Mouse (Mus musculus): ENCODE data around the gene Hes3. TPM values are rescaled to one million over a fixed set of nuclear protein-coding genes. Genes with fewer than 3 reads are reported as not detected.
A peak's percentile ranks its signal among the peaks of the same experiment; 100 is the strongest.

Hes3 gene
- polyA plus RNA-seq, 1 experiment from 2014 or later: 9.2 TPM

- peaks cover 18% of the 10 kb centered on the region for H3K36me3 ChIP-seq
- peak; percentile 39 for DNase-seq (ENCODE audit: low spot score)
- peak overlapping the region; percentile 89 for H3K27ac ChIP-seq
- no peak overlapping the region for H3K4me3 ChIP-seq
- no peaks in the 10 kb centered on the region for H3K9me3 ChIP-seq
- peaks cover 77% of the 10 kb centered on the region for H3K27me3 ChIP-seq (ENCODE audit: insufficient read depth, poor library complexity, severe bottlenecking)
- peaks cover 90% of the 10 kb centered on the region for H3K4me1 ChIP-seq (replicated peaks)
- 38% methylated on average over 9 of the region's 9 CpGs for WGBS
Measured at GRCm38 (mm10) chr4:152272449-152273049, 18.9 kb downstream of the Hes3 start.

- peaks cover 72% of the 10 kb centered on the region for H3K27me3 ChIP-seq (ENCODE audit: insufficient read depth, poor library complexity, severe bottlenecking)
Measured at GRCm38 (mm10) chr4:152272006-152272405, 19.5 kb downstream of the Hes3 start.

GRCm38 (mm10) chr4:152271334-152271733 is 20.1 kb downstream of the Hes3 start:
- H3K9me3 ChIP-seq: no peaks in the 10 kb centered on the region
- 0 out of 2 replicates have a peak overlapping the region, but pooled peaks have one; percentile 41 for H3K27ac ChIP-seq
- H3K4me3 ChIP-seq: no peak overlapping the region
- peaks cover 65% of the 10 kb centered on the region for H3K27me3 ChIP-seq (ENCODE audit: insufficient read depth, poor library complexity, severe bottlenecking)
- H3K4me1 ChIP-seq (replicated peaks): peaks cover 87% of the 10 kb centered on the region
- peaks cover 19% of the 10 kb centered on the region for H3K36me3 ChIP-seq
- WGBS: 93% methylated on average over 11 of the region's 11 CpGs
- DNase-seq (ENCODE audit: low spot score): no peak

More at GRCm38 (mm10) chr4:152272006-152272405, 19.5 kb downstream of the Hes3 start:
- Histone ChIP-seq H3K36me3 (peaks cover 19% of the 10 kb centered on the region), H3K9me3 (no peaks in the 10 kb centered on the region), H3K4me3 (no peak overlapping the region), H3K27ac (no peak overlapping the region), H3K4me1 (replicated peaks) (peaks cover 92% of the 10 kb centered on the region)
- 69% methylated on average over 7 of the region's 7 CpGs for WGBS
- no peak for DNase-seq (ENCODE audit: low spot score)

GRCm38 (mm10) chr4:152270599-152270998 is 20.9 kb downstream of the Hes3 start:
- no peak for DNase-seq (ENCODE audit: low spot score)
- no peak overlapping the region for H3K4me3 ChIP-seq
- 79% methylated on average over 9 of the region's 9 CpGs for WGBS
- H3K27me3 ChIP-seq (ENCODE audit: insufficient read depth, poor library complexity, severe bottlenecking): peaks cover 58% of the 10 kb centered on the region
- H3K4me1 ChIP-seq (replicated peaks): peaks cover 88% of the 10 kb centered on the region
- peaks cover 19% of the 10 kb centered on the region for H3K36me3 ChIP-seq
- no peaks in the 10 kb centered on the region for H3K9me3 ChIP-seq
- H3K27ac ChIP-seq: no peak overlapping the region

GRCm38 (mm10) chr4:152269967-152270366 is 21.5 kb downstream of the Hes3 start:
- DNase-seq (ENCODE audit: low spot score): no peak
- H3K27ac ChIP-seq: no peak overlapping the region
- H3K9me3 ChIP-seq: no peaks in the 10 kb centered on the region
- H3K27me3 ChIP-seq (ENCODE audit: insufficient read depth, poor library complexity, severe bottlenecking): peaks cover 51% of the 10 kb centered on the region
- WGBS: 90% methylated on average over 13 of the region's 13 CpGs
- peaks cover 84% of the 10 kb centered on the region for H3K4me1 ChIP-seq (replicated peaks)
- H3K4me3 ChIP-seq: no peak overlapping the region
- H3K36me3 ChIP-seq: peaks cover 20% of the 10 kb centered on the region

GRCm38 (mm10) chr4:152267748-152268369 is 23.6 kb downstream of the Hes3 start:
- no peak overlapping the region; the same call in 1 of the 2 replicates for H3K27ac ChIP-seq
- no peaks in the 10 kb centered on the region for H3K9me3 ChIP-seq
- peaks cover 83% of the 10 kb centered on the region for H3K4me1 ChIP-seq (replicated peaks)
- H3K4me3 ChIP-seq: no peak overlapping the region
- DNase-seq (ENCODE audit: low spot score): no peak
- peaks cover 30% of the 10 kb centered on the region for H3K27me3 ChIP-seq (ENCODE audit: insufficient read depth, poor library complexity, severe bottlenecking)
- WGBS: 72% methylated on average over 13 of the region's 13 CpGs
- H3K36me3 ChIP-seq: peaks cover 23% of the 10 kb centered on the region

GRCm38 (mm10) chr4:152266236-152266895 is 25.1 kb downstream of the Hes3 start:
- WGBS: 52% methylated on average over 10 of the region's 10 CpGs
- Histone ChIP-seq H3K4me1 (replicated peaks) (peaks cover 83% of the 10 kb centered on the region), H3K4me3 (no peak overlapping the region), H3K27me3 (ENCODE audit: insufficient read depth, poor library complexity, severe bottlenecking) (peaks cover 15% of the 10 kb centered on the region), H3K36me3 (peaks cover 23% of the 10 kb centered on the region), H3K27ac (0 out of 2 replicates have a peak overlapping the region, but pooled peaks have one; percentile 30), H3K9me3 (no peaks in the 10 kb centered on the region)
- no peak for DNase-seq (ENCODE audit: low spot score)

- peaks cover 24% of the 10 kb centered on the region for H3K36me3 ChIP-seq
- 62% methylated on average over 5 of the region's 5 CpGs for WGBS
- DNase-seq (ENCODE audit: low spot score): no peak
- peaks cover 83% of the 10 kb centered on the region for H3K4me1 ChIP-seq (replicated peaks)
- peak overlapping the region; percentile 9; the same call in 1 of the 2 replicates for H3K27ac ChIP-seq
- H3K27me3 ChIP-seq (ENCODE audit: insufficient read depth, poor library complexity, severe bottlenecking): peaks cover 9% of the 10 kb centered on the region
- no peak overlapping the region for H3K4me3 ChIP-seq
- no peaks in the 10 kb centered on the region for H3K9me3 ChIP-seq
Measured at GRCm38 (mm10) chr4:152265791-152266190, 25.7 kb downstream of the Hes3 start.

- Histone ChIP-seq H3K36me3 (peaks cover 32% of the 10 kb centered on the region), H3K4me1 (replicated peaks) (peaks cover 77% of the 10 kb centered on the region), H3K27ac (peak overlapping the region; percentile 71; the same call in 1 of the 2 replicates), H3K27me3 (ENCODE audit: insufficient read depth, poor library complexity, severe bottlenecking) (peaks cover 4% of the 10 kb centered on the region), H3K9me3 (no peaks in the 10 kb centered on the region), H3K4me3 (no peak overlapping the region)
- WGBS: 85% methylated on average over 9 of the region's 9 CpGs
- DNase-seq (ENCODE audit: low spot score): no peak
Measured at GRCm38 (mm10) chr4:152264867-152265568, 26.4 kb downstream of the Hes3 start.

GRCm38 (mm10) chr4:152264177-152264530 is 27.3 kb downstream of the Hes3 start:
- no peak for DNase-seq (ENCODE audit: low spot score)
- Histone ChIP-seq H3K27ac (peak overlapping the region; percentile 71), H3K36me3 (peaks cover 31% of the 10 kb centered on the region)

GRCm38 (mm10) chr4:152263512-152264176 is 27.8 kb downstream of the Hes3 start:
- no peaks in the 10 kb centered on the region; the same call in none of the 2 replicates for H3K27me3 ChIP-seq (ENCODE audit: insufficient read depth, poor library complexity, severe bottlenecking)
- H3K27ac ChIP-seq: peak overlapping the region; percentile 71
- 25% methylated on average over 10 of the region's 10 CpGs for WGBS
- peaks cover 26% of the 10 kb centered on the region for H3K36me3 ChIP-seq
- no peaks in the 10 kb centered on the region for H3K9me3 ChIP-seq
- H3K4me3 ChIP-seq: no peak overlapping the region
- H3K4me1 ChIP-seq (replicated peaks): peaks cover 67% of the 10 kb centered on the region
- peak; percentile 44 for DNase-seq (ENCODE audit: low spot score)

More at GRCm38 (mm10) chr4:152264177-152264530, 27.3 kb downstream of the Hes3 start:
- no peaks in the 10 kb centered on the region; the same call in none of the 2 replicates for H3K27me3 ChIP-seq (ENCODE audit: insufficient read depth, poor library complexity, severe bottlenecking)
- H3K9me3 ChIP-seq: no peaks in the 10 kb centered on the region
- H3K4me1 ChIP-seq (replicated peaks): peaks cover 72% of the 10 kb centered on the region
- WGBS: 45% methylated on average over 4 of the region's 4 CpGs
- no peak overlapping the region for H3K4me3 ChIP-seq

GRCm38 (mm10) chr4:152263089-152263488 is 28.4 kb downstream of the Hes3 start:
- Histone ChIP-seq H3K27me3 (ENCODE audit: insufficient read depth, poor library complexity, severe bottlenecking) (no peaks in the 10 kb centered on the region; the same call in none of the 2 replicates), H3K4me1 (replicated peaks) (peaks cover 61% of the 10 kb centered on the region), H3K27ac (peak overlapping the region; percentile 71; the same call in 1 of the 2 replicates), H3K4me3 (no peak overlapping the region), H3K9me3 (no peaks in the 10 kb centered on the region), H3K36me3 (peaks cover 21% of the 10 kb centered on the region)
- no peak for DNase-seq (ENCODE audit: low spot score)
- 55% methylated on average over 9 of the region's 9 CpGs for WGBS

Measured in hindbrain, embryonic 10.5 days (tissue).